Mouse (Mus musculus) intestine, embryonic 15.5 days (tissue): ENCODE measurements at regions not wholly inside any gene's neighbourhood (a gene's known extent, or its start where the extent isn't known, plus 50 kb on each side); places are given as distances from the start of the nearest gene placed in this dataset.

Experiments used
- ATAC-seq: fragments of 200-750 bp; cut with Nextera tagmentation; 2 replicates; pipeline ENCODE4 v1.8.0; 2017; ENCODE audit warnings: moderate TSS enrichment, moderate library complexity
- H3K27ac ChIP-seq: fragments of 300-500 bp; sonication (generic); 2 replicates; pipeline ENCODE4 v1.5.1; 2015; ENCODE audit warnings: mild to moderate bottlenecking, inconsistent platforms
- H3K27me3 ChIP-seq: fragments of 300-500 bp; sonication (generic); replicated peaks from 2 replicates; pipeline ENCODE4 v1.6.1; 2015; ENCODE audit warnings: inconsistent platforms
- H3K36me3 ChIP-seq: fragments of 300-500 bp; sonication (generic); 2 replicates; pipeline ENCODE4 v1.6.1; 2015; ENCODE audit warnings: inconsistent platforms
- H3K4me1 ChIP-seq: fragments of 300-500 bp; sonication (generic); replicated peaks from 2 replicates; pipeline ENCODE4 v1.6.1; 2015; ENCODE audit warnings: inconsistent platforms
- H3K4me2 ChIP-seq: fragments of 300-500 bp; sonication (generic); replicated peaks from 2 replicates; pipeline ENCODE4 v1.6.1; 2015; ENCODE audit warnings: mild to moderate bottlenecking, inconsistent platforms
- H3K4me3 ChIP-seq: fragments of 300-500 bp; sonication (generic); replicated peaks from 2 replicates; pipeline ENCODE4 v1.5.1; 2015; ENCODE audit warnings: inconsistent platforms
- H3K9ac ChIP-seq: fragments of 300-500 bp; sonication (generic); 2 replicates; pipeline ENCODE4 v1.6.1; 2015; ENCODE audit warnings: inconsistent platforms
- H3K9me3 ChIP-seq: fragments of 300-500 bp; sonication (generic); 2 replicates; pipeline ENCODE4 v1.6.1; 2016; ENCODE audit warnings: inconsistent platforms
- WGBS: fragments of 180-500 bp; shearing (Covaris S2); methylation state at CpG from one replicate; pipeline ENCODE4 v1.1.7; 2015; 5-methylcytosine and 5-hydroxymethylcytosine counted together

DNA sequence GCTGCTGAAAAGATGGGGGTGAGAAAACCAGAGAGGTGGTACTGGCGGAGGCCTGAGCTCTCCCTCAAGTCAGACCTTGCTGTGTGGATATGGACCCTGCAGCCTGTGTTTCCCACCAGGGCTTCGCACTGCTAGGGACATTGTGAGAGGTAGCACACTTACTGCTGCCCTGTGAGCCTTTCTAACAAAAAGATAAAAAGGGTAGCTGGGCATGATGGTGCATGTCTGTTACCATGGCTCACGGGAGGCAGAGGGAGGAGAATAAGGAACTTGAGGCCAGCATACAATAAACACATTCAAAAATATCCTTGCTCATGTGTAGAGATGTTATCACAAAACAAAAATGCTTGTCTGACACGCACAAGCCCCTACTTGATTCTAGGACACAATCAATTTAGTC, 82.2 kb upstream of the Arhgap24 start:
- Histone ChIP-seq H3K4me2 (no peak overlapping the region), H3K27ac (no peak overlapping the region), H3K9ac (no peak overlapping the region), H3K4me3 (no peak overlapping the region), H3K9me3 (no peaks in the 10 kb centered on the region), H3K36me3 (no peaks in the 10 kb centered on the region), H3K27me3 (no peaks in the 10 kb centered on the region), H3K4me1 (0 out of 2 replicates have a peak, but pooled peaks cover 2% of the 10 kb centered on the region)
- ATAC-seq = no peak
- WGBS = 80% methylated on average over 4 of the region's 4 CpGs

DNA sequence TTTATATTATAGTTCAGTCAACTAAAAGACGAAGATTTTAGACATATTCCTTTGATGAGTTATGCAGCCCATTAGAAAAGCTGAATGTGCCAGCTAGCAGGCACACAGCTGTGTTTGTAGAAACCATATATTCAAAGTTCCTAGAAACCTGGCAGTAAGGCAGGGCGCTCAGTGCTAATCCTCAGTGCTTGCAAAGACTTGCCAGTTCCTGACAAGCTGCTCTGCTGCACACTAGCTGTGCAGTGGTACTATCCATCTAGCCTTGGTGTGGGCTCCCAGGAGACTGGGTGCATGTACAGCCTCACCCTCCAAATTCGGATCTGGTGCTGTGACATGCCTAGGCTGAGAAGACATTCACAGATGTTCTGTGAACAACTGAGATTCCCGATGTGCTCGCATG, 63.5 kb upstream of the Arhgap24 start:
- Histone ChIP-seq H3K27me3 (no peaks in the 10 kb centered on the region), H3K4me2 (no peak overlapping the region), H3K9ac (no peak overlapping the region), H3K36me3 (no peaks in the 10 kb centered on the region), H3K27ac (no peak overlapping the region), H3K4me1 (no peaks in the 10 kb centered on the region), H3K9me3 (no peaks in the 10 kb centered on the region), H3K4me3 (no peak overlapping the region)
- no peak for ATAC-seq
- WGBS = 66% methylated on average over 5 of the region's 5 CpGs

DNA sequence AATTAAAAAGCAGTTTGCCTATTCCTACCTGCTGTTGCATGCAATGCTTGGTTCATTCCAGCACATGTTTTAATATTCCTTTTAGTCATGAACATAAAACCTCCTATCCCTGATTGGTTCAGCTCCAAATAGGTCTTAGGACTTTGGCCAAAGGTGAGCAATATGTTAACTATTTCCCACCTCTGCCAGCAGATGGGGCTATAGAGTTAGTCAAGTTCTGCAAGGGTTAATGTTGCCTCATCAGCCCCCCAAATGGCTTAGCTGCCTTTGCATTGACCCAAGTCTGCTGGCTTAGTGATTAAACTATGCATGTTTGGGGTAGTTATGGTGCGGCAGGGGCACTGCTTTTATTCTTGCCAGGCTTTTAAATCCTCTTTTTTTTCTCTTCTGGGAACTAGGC, 62.1 kb upstream of the Arhgap24 start:
- 50% methylated on average over 1 of the region's 1 CpGs for WGBS
- no peak overlapping the region for H3K27ac ChIP-seq
- no peak overlapping the region for H3K4me3 ChIP-seq
- ATAC-seq = no peak
- no peaks in the 10 kb centered on the region for H3K4me1 ChIP-seq
- H3K9ac ChIP-seq = no peak overlapping the region
- H3K27me3 ChIP-seq = no peaks in the 10 kb centered on the region
- no peaks in the 10 kb centered on the region for H3K36me3 ChIP-seq
- no peaks in the 10 kb centered on the region for H3K9me3 ChIP-seq
- H3K4me2 ChIP-seq = no peak overlapping the region

GRCm38 (mm10) chr5:102424636-102425242, 56.5 kb upstream of the Arhgap24 start:
- no peak overlapping the region for H3K27ac ChIP-seq
- WGBS = 88% methylated on average over 16 of the region's 16 CpGs

DNA sequence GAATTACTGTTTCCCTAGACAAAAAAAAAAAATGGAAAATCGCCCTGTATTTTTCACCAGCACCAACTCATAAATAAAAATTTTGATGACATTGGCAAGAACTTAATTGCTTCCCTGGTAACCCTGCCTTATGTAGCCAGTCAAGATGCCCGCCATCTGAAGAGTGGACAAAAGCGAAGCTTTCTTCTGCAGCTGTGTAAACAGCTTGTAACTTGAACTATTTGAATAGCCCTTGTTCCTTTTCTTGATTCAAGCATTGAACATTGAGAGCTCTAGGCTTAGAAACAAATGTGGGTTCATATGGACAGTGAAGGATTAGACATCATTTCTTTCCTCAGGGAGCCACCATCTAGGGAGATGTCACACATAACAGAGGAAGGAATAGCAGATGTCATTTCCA, 52.9 kb upstream of the Arhgap24 start:
- no peak overlapping the region for H3K9ac ChIP-seq
- H3K9me3 ChIP-seq = no peaks in the 10 kb centered on the region
- H3K36me3 ChIP-seq = no peaks in the 10 kb centered on the region
- no peak overlapping the region for H3K27ac ChIP-seq
- 77% methylated on average over 3 of the region's 3 CpGs for WGBS
- H3K4me3 ChIP-seq = no peak overlapping the region
- no peaks in the 10 kb centered on the region for H3K27me3 ChIP-seq
- ATAC-seq = no peak
- no peak overlapping the region for H3K4me2 ChIP-seq
- H3K4me1 ChIP-seq = no peaks in the 10 kb centered on the region

More at GRCm38 (mm10) chr5:102424636-102425242, 56.5 kb upstream of the Arhgap24 start:
- Histone ChIP-seq H3K36me3 (no peaks in the 10 kb centered on the region), H3K9me3 (no peaks in the 10 kb centered on the region), H3K9ac (no peak overlapping the region), H3K4me1 (no peaks in the 10 kb centered on the region), H3K4me2 (no peak overlapping the region), H3K27me3 (no peaks in the 10 kb centered on the region), H3K4me3 (no peak overlapping the region)
- no peak for ATAC-seq
